Mouse (Mus musculus) midbrain, postnatal 0 days (tissue): ENCODE measurements around the gene 3110009E18Rik. TPM values are rescaled to one million over a fixed set of nuclear protein-coding genes. Genes with fewer than 3 reads are reported as not detected.

Experiments
- ATAC-seq: fragments of 200-750 bp; cut with Nextera tagmentation; 2 replicates; pipeline ENCODE4 v1.8.0; 2017; ENCODE audit warnings: moderate number of reproducible peaks, mild to moderate bottlenecking, moderate TSS enrichment, moderate library complexity; ENCODE audit not compliant: low FRiP score
- DNase-seq: peaks from one replicate; pipeline ENCODE4 v3.0.0-alpha.2; 2015; ENCODE audit warnings: low spot score
- H3K27ac ChIP-seq: fragments of 300-500 bp; sonication (generic); 2 replicates; pipeline ENCODE4 v1.5.1; 2014; ENCODE audit warnings: low read depth, mild to moderate bottlenecking, low read length, mixed read lengths
- H3K27me3 ChIP-seq: fragments of 300-500 bp; sonication (generic); 2 replicates; pipeline ENCODE4 v1.6.1; 2014; ENCODE audit warnings: low read length, control low read depth, mixed read lengths; ENCODE audit not compliant: insufficient read depth
- H3K36me3 ChIP-seq: fragments of 300-500 bp; sonication (generic); 2 replicates; pipeline ENCODE4 v1.6.1; 2014; ENCODE audit warnings: low read length, control low read depth, mixed read lengths; ENCODE audit not compliant: insufficient read depth
- H3K4me1 ChIP-seq: fragments of 300-500 bp; sonication (generic); 2 replicates; pipeline ENCODE4 v1.6.1; 2014; ENCODE audit warnings: mild to moderate bottlenecking, control low read depth, antibody characterized with exemption, low read length, mixed read lengths; ENCODE audit not compliant: insufficient read depth
- H3K4me2 ChIP-seq: fragments of 300-500 bp; sonication (generic); 2 replicates; pipeline ENCODE4 v1.6.1; 2014; ENCODE audit warnings: low read depth, mild to moderate bottlenecking, low read length, mixed read lengths; ENCODE audit not compliant: poor library complexity, severe bottlenecking
- H3K4me3 ChIP-seq: fragments of 300-500 bp; sonication (generic); 2 replicates; pipeline ENCODE4 v1.5.1; 2014; ENCODE audit warnings: low read depth, mild to moderate bottlenecking, low read length, moderate library complexity
- H3K9ac ChIP-seq: fragments of 300-500 bp; sonication (generic); replicated peaks from 2 replicates; pipeline ENCODE4 v1.6.1; 2014; ENCODE audit warnings: mild to moderate bottlenecking, low read length, moderate library complexity, mixed read lengths; ENCODE audit not compliant: poor library complexity, severe bottlenecking
- H3K9me3 ChIP-seq: fragments of 300-500 bp; sonication (generic); 2 replicates; pipeline ENCODE4 v1.6.1; 2016; ENCODE audit warnings: low read length, control low read depth
- CTCF ChIP-seq: IDR thresholded peaks from 2 replicates; pipeline ENCODE4 v1.5.1; 2016; ENCODE audit warnings: antibody characterized with exemption, mild to moderate bottlenecking
- WGBS: fragments of 180-500 bp; shearing (Covaris S2); extraction: QIAGEN DNeasy Blood & Tissue Kit; methylation state at CpG from one replicate; pipeline ENCODE4 v1.1.7; 2014; 5-methylcytosine and 5-hydroxymethylcytosine counted together
- polyA plus RNA-seq: library from polyadenylated mRNA; unstranded; fragments of >200 nt; fragmentation: Nextera tagmentation; extraction: Ambion mirVana; gene quantifications from 2 replicates; pipeline ENCODE4 v1.2.1, GENCODE M21; 2015
- total RNA-seq: library from RNA; depleted of rRNA; stranded (reverse); fragments of >200 nt; gene quantifications from 2 replicates; pipeline ENCODE4 v1.2.3, GENCODE M21; 2014

Gene 3110009E18Rik
- total and polyA plus RNA-seq, 2 experiments from 2014 or later = 0.77 to 11.4 TPM

GRCm38 (mm10) chr1:120120141-120120968, 632 bp upstream of the 3110009E18Rik start:
- peak; percentile 29; the same call in 1 of the 2 replicates for ATAC-seq
- H3K9ac ChIP-seq = peak overlapping the region; percentile 72
- 3% methylated on average over 24 of the region's 24 CpGs for WGBS
- H3K4me2 ChIP-seq = peak overlapping the region; percentile 93
- TF ChIP-seq CTCF = no peak
- H3K4me1 ChIP-seq = 0 out of 2 replicates have a peak, but pooled peaks cover 8% of the 10 kb centered on the region
- H3K4me3 ChIP-seq = peak overlapping the region; percentile 63
- H3K9me3 ChIP-seq = no peaks in the 10 kb centered on the region
- peaks cover 6% of the 10 kb centered on the region; the same call in 1 of the 2 replicates for H3K36me3 ChIP-seq
- H3K27ac ChIP-seq = peak overlapping the region; percentile 82
- H3K27me3 ChIP-seq = no peaks in the 10 kb centered on the region
- peak; percentile 30 for DNase-seq

GRCm38 (mm10) chr1:120121930-120122530, 1.0 kb downstream of the 3110009E18Rik start:
- Histone ChIP-seq H3K4me3 (peak overlapping the region; percentile 63), H3K27me3 (no peaks in the 10 kb centered on the region), H3K36me3 (no peaks in the 10 kb centered on the region), H3K9me3 (no peaks in the 10 kb centered on the region), H3K9ac (peak overlapping the region; percentile 46; the same call in 1 of the 2 replicates), H3K27ac (peak overlapping the region; percentile 82; the same call in 1 of the 2 replicates), H3K4me1 (0 out of 2 replicates have a peak, but pooled peaks cover 8% of the 10 kb centered on the region), H3K4me2 (peak overlapping the region; percentile 93)
- WGBS = 89% methylated on average over 9 of the region's 9 CpGs
- TF ChIP-seq CTCF = no peak
- DNase-seq (no peak), ATAC-seq (no peak)

DNA sequence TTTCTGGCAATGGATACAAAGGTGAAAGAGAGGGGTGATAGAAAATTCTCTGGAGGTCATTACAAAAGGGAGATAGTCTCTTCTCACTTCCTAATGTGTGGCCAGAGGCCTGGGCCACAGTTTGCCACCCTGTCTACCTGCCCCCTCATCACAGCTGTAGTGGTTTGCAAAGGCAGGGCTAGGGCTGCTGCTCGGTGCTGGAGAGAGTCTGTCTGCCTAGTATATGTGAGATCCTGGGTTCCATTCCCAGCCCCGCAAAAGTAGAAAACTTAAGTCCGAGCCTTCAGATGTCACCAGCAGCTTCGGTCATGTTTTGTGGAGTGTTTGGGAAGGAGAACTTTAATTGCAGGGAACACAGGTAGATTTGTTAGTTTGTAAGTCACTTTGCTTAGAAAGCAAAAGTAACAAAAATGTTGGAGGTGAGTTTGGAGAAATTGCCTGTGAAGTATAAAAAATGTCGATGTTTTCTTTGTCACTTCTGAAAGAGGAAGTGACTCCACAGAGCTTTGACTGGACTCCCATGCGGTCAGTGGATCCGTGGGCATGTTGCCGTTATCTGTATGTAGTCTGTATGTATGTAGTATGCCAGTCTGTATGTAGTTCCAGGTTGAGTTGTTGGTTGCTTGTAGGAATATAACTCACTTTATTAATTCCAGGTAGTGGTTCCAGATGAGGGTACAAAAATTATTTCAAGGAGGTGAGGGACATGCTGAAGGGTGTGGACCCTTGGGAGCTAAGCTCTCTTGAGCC, 1.8 kb downstream of the 3110009E18Rik start:
- Histone ChIP-seq H3K4me1 (0 out of 2 replicates have a peak, but pooled peaks cover 8% of the 10 kb centered on the region), H3K27me3 (no peaks in the 10 kb centered on the region), H3K4me2 (no peak overlapping the region), H3K9ac (no peak overlapping the region), H3K4me3 (no peak overlapping the region), H3K36me3 (no peaks in the 10 kb centered on the region), H3K27ac (no peak overlapping the region), H3K9me3 (no peaks in the 10 kb centered on the region)
- WGBS = 97% methylated on average over 8 of the region's 8 CpGs
- no peak for ATAC-seq
- DNase-seq = no peak
- TF ChIP-seq CTCF = no peak

GRCm38 (mm10) chr1:120124839-120125238, 3.9 kb downstream of the 3110009E18Rik start:
- H3K4me1 ChIP-seq = 0 out of 2 replicates have a peak, but pooled peaks cover 3% of the 10 kb centered on the region
- DNase-seq (no peak), ATAC-seq (no peak)
- no peak overlapping the region for H3K9ac ChIP-seq
- no peaks in the 10 kb centered on the region for H3K27me3 ChIP-seq
- H3K27ac ChIP-seq = no peak overlapping the region
- H3K9me3 ChIP-seq = no peaks in the 10 kb centered on the region
- no peaks in the 10 kb centered on the region for H3K36me3 ChIP-seq
- no peak overlapping the region for H3K4me2 ChIP-seq
- no peak overlapping the region for H3K4me3 ChIP-seq
- 76% methylated on average over 4 of the region's 4 CpGs for WGBS
- TF ChIP-seq CTCF = no peak

DNA sequence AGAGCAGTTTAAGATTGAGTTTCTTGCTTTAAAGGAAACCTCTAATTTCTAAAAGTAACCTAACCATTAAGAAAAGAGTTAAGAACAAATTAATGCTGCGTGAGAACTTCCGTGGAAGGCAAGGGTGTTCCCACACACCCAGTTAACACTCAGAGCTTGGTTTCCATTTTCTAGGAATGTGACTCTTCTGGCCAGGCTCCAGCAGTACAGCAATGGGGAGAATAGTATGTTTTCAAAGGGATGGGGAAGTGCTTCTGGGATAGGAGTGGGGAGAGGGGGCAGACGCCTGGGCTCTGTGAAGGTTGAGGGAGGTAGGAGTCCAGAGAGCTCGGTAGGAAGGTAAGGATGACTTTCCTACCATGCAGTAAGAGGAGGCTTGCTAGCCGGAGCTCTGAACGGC, 4.5 kb downstream of the 3110009E18Rik start:
- ATAC-seq = no peak
- TF ChIP-seq CTCF = no peak
- H3K27ac ChIP-seq = no peak overlapping the region

More for the DNA sequence above, 4.5 kb downstream of the 3110009E18Rik start:
- no peak for DNase-seq
- Histone ChIP-seq H3K9ac (no peak overlapping the region), H3K4me3 (no peak overlapping the region), H3K36me3 (no peaks in the 10 kb centered on the region), H3K4me1 (no peaks in the 10 kb centered on the region), H3K27me3 (no peaks in the 10 kb centered on the region), H3K9me3 (no peaks in the 10 kb centered on the region), H3K4me2 (no peak overlapping the region)
- 74% methylated on average over 6 of the region's 6 CpGs for WGBS
